Mouse (Mus musculus) kidney, embryonic 14.5 days (tissue): ENCODE measurements at regions not wholly inside any gene's neighbourhood (a gene's known extent, or its start where the extent isn't known, plus 50 kb on each side); places are given as distances from the start of the nearest gene placed in this dataset.

Source experiments
- ATAC-seq: fragments of 200-750 bp; cut with Nextera tagmentation; 2 replicates; pipeline ENCODE4 v1.8.0; 2017; ENCODE audit warnings: moderate number of reproducible peaks, mild to moderate bottlenecking, moderate TSS enrichment, moderate library complexity; ENCODE audit not compliant: low FRiP score, low TSS enrichment
- H3K27ac ChIP-seq: fragments of 300-500 bp; sonication (generic); 2 replicates; pipeline ENCODE4 v1.5.1; 2014; ENCODE audit warnings: low read depth, mild to moderate bottlenecking, low read length, moderate library complexity, mixed read lengths
- H3K27me3 ChIP-seq: fragments of 300-500 bp; sonication (generic); 2 replicates; pipeline ENCODE4 v1.6.1; 2014; ENCODE audit warnings: mild to moderate bottlenecking, low read length; ENCODE audit not compliant: control insufficient read depth, insufficient read depth
- H3K36me3 ChIP-seq: fragments of 300-500 bp; sonication (generic); 2 replicates; pipeline ENCODE4 v1.6.1; 2014; ENCODE audit warnings: low read length, mixed read lengths; ENCODE audit not compliant: control insufficient read depth, insufficient read depth
- H3K4me1 ChIP-seq: fragments of 300-500 bp; sonication (generic); 2 replicates; pipeline ENCODE4 v1.6.1; 2014; ENCODE audit warnings: low read length, mixed read lengths; ENCODE audit not compliant: control insufficient read depth, insufficient read depth
- H3K4me2 ChIP-seq: fragments of 300-500 bp; sonication (generic); replicated peaks from 2 replicates; pipeline ENCODE4 v1.6.1; 2014; ENCODE audit warnings: low read depth, mild to moderate bottlenecking, low read length
- H3K4me3 ChIP-seq: fragments of 300-500 bp; sonication (generic); 2 replicates; pipeline ENCODE4 v1.5.1; 2014; ENCODE audit warnings: mild to moderate bottlenecking, low read length
- H3K9ac ChIP-seq: fragments of 300-500 bp; sonication (generic); 2 replicates; pipeline ENCODE4 v1.6.1; 2014; ENCODE audit warnings: low read depth, mild to moderate bottlenecking, low read length, moderate library complexity
- H3K9me3 ChIP-seq: fragments of 300-500 bp; sonication (generic); 2 replicates; pipeline ENCODE4 v1.6.1; 2016; ENCODE audit warnings: low read length; ENCODE audit not compliant: control insufficient read depth
- WGBS: fragments of 180-500 bp; shearing (Covaris S2); extraction: QIAGEN DNeasy Blood & Tissue Kit; methylation state at CpG from one replicate; pipeline ENCODE4 v1.1.7; 2014; 5-methylcytosine and 5-hydroxymethylcytosine counted together

- no peaks in the 10 kb centered on the region for H3K4me1 ChIP-seq
Observed at GRCm38 (mm10) chr17:7680658-7681057, 146.4 kb downstream of the Fndc1 start.

GRCm38 (mm10) chr17:7679786-7680185 is 147.3 kb downstream of the Fndc1 start:
- no peaks in the 10 kb centered on the region for H3K27me3 ChIP-seq
- H3K4me2 ChIP-seq = no peak overlapping the region
- no peak for ATAC-seq
- H3K36me3 ChIP-seq = no peaks in the 10 kb centered on the region
- H3K27ac ChIP-seq = no peak overlapping the region
- no peak overlapping the region for H3K9ac ChIP-seq
- H3K4me3 ChIP-seq = no peak overlapping the region
- no peaks in the 10 kb centered on the region for H3K4me1 ChIP-seq
- no peaks in the 10 kb centered on the region for H3K9me3 ChIP-seq

More at GRCm38 (mm10) chr17:7680658-7681057, 146.4 kb downstream of the Fndc1 start:
- WGBS = 92% methylated on average over 9 of the region's 9 CpGs
- Histone ChIP-seq H3K4me3 (no peak overlapping the region), H3K9ac (no peak overlapping the region), H3K4me2 (no peak overlapping the region), H3K27me3 (no peaks in the 10 kb centered on the region), H3K27ac (no peak overlapping the region), H3K9me3 (no peaks in the 10 kb centered on the region), H3K36me3 (no peaks in the 10 kb centered on the region)
- ATAC-seq = no peak

- Histone ChIP-seq H3K27ac (no peak overlapping the region), H3K9me3 (no peaks in the 10 kb centered on the region), H3K4me1 (no peaks in the 10 kb centered on the region), H3K27me3 (no peaks in the 10 kb centered on the region), H3K36me3 (no peaks in the 10 kb centered on the region), H3K4me3 (no peak overlapping the region), H3K9ac (no peak overlapping the region), H3K4me2 (no peak overlapping the region)
- 65% methylated on average over 9 of the region's 9 CpGs for WGBS
- ATAC-seq = no peak
Observed at GRCm38 (mm10) chr17:7678898-7679297, 148.2 kb downstream of the Fndc1 start.

DNA sequence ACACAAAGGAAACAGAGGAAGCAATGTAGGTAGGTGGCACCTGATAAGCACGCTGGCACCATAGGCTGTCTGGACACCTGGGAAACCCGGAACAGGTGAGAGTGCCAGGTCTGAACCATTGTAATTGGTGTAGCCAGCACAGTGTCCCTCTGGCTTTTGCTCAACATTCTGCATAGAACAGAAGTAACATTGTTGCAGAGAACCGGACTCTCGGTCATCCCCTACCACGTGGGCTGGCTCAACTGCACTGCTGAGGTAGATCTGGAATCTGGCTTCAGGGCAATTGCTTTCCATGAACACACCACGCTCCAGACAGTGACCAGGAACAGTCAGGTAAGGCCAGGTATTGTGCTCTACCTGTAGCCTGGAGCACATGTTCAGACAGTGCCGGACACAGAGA is 149.3 kb downstream of the Fndc1 start:
- Histone ChIP-seq H3K27ac (no peak overlapping the region), H3K4me2 (no peak overlapping the region), H3K4me1 (no peaks in the 10 kb centered on the region), H3K36me3 (no peaks in the 10 kb centered on the region), H3K9me3 (no peaks in the 10 kb centered on the region), H3K9ac (no peak overlapping the region), H3K4me3 (no peak overlapping the region), H3K27me3 (no peaks in the 10 kb centered on the region)
- ATAC-seq = no peak
- 85% methylated on average over 7 of the region's 7 CpGs for WGBS

- Histone ChIP-seq H3K4me2 (no peak overlapping the region), H3K36me3 (no peaks in the 10 kb centered on the region), H3K27me3 (no peaks in the 10 kb centered on the region), H3K4me1 (no peaks in the 10 kb centered on the region), H3K27ac (no peak overlapping the region), H3K9ac (no peak overlapping the region), H3K9me3 (no peaks in the 10 kb centered on the region), H3K4me3 (no peak overlapping the region)
- 51% methylated on average over 8 of the region's 8 CpGs for WGBS
- no peak for ATAC-seq
Observed at GRCm38 (mm10) chr17:7677301-7677700, 149.8 kb downstream of the Fndc1 start.

GRCm38 (mm10) chr17:7676776-7677175 is 150.3 kb downstream of the Fndc1 start:
- no peaks in the 10 kb centered on the region for H3K27me3 ChIP-seq
- no peaks in the 10 kb centered on the region for H3K36me3 ChIP-seq
- WGBS = 93% methylated on average over 2 of the region's 2 CpGs
- H3K4me1 ChIP-seq = no peaks in the 10 kb centered on the region
- no peak overlapping the region for H3K4me3 ChIP-seq
- H3K9me3 ChIP-seq = no peaks in the 10 kb centered on the region
- no peak for ATAC-seq
- H3K4me2 ChIP-seq = no peak overlapping the region
- no peak overlapping the region for H3K27ac ChIP-seq
- H3K9ac ChIP-seq = no peak overlapping the region

DNA sequence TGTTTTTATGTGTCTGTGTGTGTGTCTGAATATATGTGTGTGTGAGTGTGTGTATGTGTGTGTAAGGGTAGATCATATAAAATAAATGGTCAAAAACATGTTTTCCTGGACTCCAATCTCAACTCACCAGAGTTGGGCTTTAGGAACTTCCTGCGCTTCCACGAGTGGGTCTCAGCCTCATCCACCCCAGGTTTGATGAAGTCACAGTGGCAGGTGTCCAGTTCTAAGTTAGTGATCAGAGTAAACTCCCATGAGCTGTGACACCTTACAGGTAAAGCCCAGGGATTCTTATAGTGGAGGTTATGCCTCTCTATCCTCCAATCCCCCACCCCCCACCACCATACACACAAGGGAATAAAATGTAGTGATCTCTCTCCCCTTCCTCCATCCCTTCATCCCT is 152.6 kb downstream of the Fndc1 start:
- Histone ChIP-seq H3K27me3 (no peaks in the 10 kb centered on the region), H3K36me3 (no peaks in the 10 kb centered on the region), H3K4me2 (no peak overlapping the region), H3K4me1 (no peaks in the 10 kb centered on the region), H3K9ac (no peak overlapping the region), H3K4me3 (no peak overlapping the region), H3K27ac (no peak overlapping the region), H3K9me3 (no peaks in the 10 kb centered on the region)
- no peak for ATAC-seq
- WGBS = 95% methylated on average over 2 of the region's 2 CpGs

GRCm38 (mm10) chr17:7667826-7668225 is 159.3 kb downstream of the Fndc1 start:
- no peak overlapping the region for H3K4me3 ChIP-seq
- no peak for ATAC-seq
- no peaks in the 10 kb centered on the region for H3K36me3 ChIP-seq
- no peaks in the 10 kb centered on the region for H3K27me3 ChIP-seq
- no peak overlapping the region for H3K9ac ChIP-seq
- H3K4me1 ChIP-seq = no peaks in the 10 kb centered on the region
- 46% methylated on average over 3 of the region's 3 CpGs for WGBS
- H3K27ac ChIP-seq = no peak overlapping the region
- no peaks in the 10 kb centered on the region for H3K9me3 ChIP-seq
- no peak overlapping the region for H3K4me2 ChIP-seq

DNA sequence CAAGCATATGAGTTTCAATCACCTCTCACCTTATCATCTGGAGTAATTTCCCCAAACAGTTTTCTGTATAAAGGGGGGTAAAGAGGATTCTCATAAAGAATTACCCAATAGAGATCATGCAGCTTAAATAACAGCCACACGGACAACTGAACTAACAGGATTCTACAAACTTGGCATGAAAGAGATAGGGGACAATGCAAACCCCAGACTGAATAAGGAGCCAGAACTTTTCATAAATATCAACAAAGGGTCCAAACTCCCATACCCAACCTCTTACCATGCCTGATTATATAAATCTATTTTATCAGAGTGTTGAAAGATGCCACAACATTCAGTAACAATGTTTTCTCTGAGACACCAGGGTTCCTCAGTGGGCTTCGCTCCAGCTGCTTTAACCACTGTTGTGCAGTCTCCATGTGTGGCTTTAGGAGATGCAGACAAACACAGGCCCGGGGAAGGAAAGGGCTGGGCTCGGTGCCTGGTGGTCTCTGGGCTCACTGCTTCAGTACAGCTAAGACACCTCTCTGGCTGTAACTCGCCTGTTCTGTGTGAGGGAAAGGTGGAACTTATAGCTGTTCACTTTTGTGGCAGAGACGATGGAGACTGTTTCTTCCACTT is 160.2 kb downstream of the Fndc1 start:
- WGBS = 81% methylated on average over 6 of the region's 6 CpGs
- H3K36me3 ChIP-seq = no peaks in the 10 kb centered on the region
- no peak overlapping the region for H3K9ac ChIP-seq
- H3K9me3 ChIP-seq = no peaks in the 10 kb centered on the region
- no peak overlapping the region for H3K4me3 ChIP-seq
- no peak overlapping the region for H3K27ac ChIP-seq
- H3K4me1 ChIP-seq = no peaks in the 10 kb centered on the region
- no peak for ATAC-seq
- no peaks in the 10 kb centered on the region for H3K27me3 ChIP-seq
- no peak overlapping the region for H3K4me2 ChIP-seq
